Mouse (Mus musculus) Patski (cell line): ENCODE data around the gene Pgm1. TPM values are rescaled to one million over a fixed set of nuclear protein-coding genes. Genes with fewer than 3 reads are reported as not detected.

Experiments
- ATAC-seq: fragments of 100-300 bp; one replicate; pipeline ENCODE4 v1.8.0; 2021
- CTCF ChIA-PET: fragments of 350-600 bp; sonication (Branson Sonifier 250); formaldehyde crosslinking; loops from one replicate; lab custom pipeline; 2022; ENCODE audit warnings: inconsistent platforms; lab: Charles Lee
- POLR2A ChIA-PET: fragments of 350-600 bp; sonication (Branson Sonifier 250); formaldehyde crosslinking; loops from one replicate; lab custom pipeline; 2022; ENCODE audit warnings: antibody characterized with exemption, inconsistent platforms; lab: Charles Lee
- DNase-seq: peaks from one replicate; pipeline ENCODE4 v3.0.0-alpha.2; 2011; ENCODE audit warnings: low read depth, low spot score
- H3K27me3 ChIP-seq: fragments of 371-371 bp; one replicate; pipeline ENCODE4 v1.5.1; 2021
- CTCF ChIP-seq: fragments of 100-300 bp; IDR thresholded peaks from one replicate; pipeline ENCODE4 v1.5.1; 2021
- in situ Hi-C: fragments of 300-500 bp; cut with MboI; formaldehyde crosslinking; loops from 3 replicates; pipeline ENCODE4 v1.11.1; 2018; ENCODE audit warnings: low pct_unique_long_range_greater_than_20kb, mixed read lengths
- polyA plus RNA-seq: library from polyadenylated mRNA; unstranded; gene quantifications from one replicate; pipeline ENCODE4 v1.2.3, GENCODE M21; 2021

The Pgm1 gene
- polyA plus RNA-seq, 1 experiment from 2014 or later = 74.9 TPM

- POLR2A ChIA-PET = no interaction called here
- no peak for TF ChIP-seq CTCF
- H3K27me3 ChIP-seq = no peaks in the 10 kb centered on the region
- in situ Hi-C loops = no loop called here
- ATAC-seq (no peak), DNase-seq (no peak)
- CTCF ChIA-PET = no interaction called here
These were observed 52.0 kb downstream of the Pgm1 start for GRCm38 (mm10) chr4:99981216-99981615.

DNA sequence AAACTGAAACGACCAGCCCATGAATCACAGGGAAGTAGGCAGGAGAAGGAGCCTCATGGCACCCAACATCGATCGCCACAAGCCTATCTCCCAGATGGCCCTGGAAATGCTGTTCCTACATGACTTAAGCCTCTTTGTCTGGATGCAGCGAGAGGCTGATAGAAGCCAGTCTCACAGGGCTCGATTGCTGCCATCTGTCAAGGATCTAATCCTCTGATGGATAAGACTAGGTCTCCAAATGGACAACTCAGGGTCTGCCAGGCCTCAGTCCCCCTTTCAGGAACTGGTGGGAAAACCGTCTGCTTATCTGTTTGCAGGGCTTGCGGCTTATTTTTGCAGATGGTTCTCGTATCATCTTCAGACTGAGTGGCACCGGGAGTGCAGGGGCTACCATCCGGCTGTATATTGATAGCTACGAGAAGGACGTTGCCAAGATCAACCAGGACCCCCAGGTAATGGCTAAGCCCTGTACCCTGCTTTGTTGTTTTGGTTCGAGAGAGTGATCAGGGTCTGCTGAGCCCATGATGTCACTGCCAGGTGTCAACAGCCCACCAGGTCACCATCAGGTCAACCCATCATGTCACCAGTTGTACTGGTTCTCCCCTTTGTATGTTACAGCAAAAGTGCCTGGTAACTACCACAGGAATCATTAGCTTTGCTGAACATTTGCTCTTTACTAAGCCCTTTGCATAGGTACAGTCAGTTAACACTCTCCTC lies 54.6 kb downstream of the Pgm1 start:
- in situ Hi-C loops = no loop called here
- POLR2A ChIA-PET = interaction anchor here (0.6 kb wide), 1 partner anchor 35 kb away, joined by 3 read pairs; no protein-coding TSS in a partner anchor
- DNase-seq (no peak), ATAC-seq (no peak)
- CTCF ChIA-PET = interaction anchor here (1.7 kb wide), 1 partner anchor 9 kb away, joined by 4 read pairs; no protein-coding TSS in a partner anchor
- no peak for TF ChIP-seq CTCF
- no peaks in the 10 kb centered on the region for H3K27me3 ChIP-seq

- no peaks in the 10 kb centered on the region for H3K27me3 ChIP-seq
- TF ChIP-seq CTCF = no peak
- no peak for ATAC-seq
- POLR2A ChIA-PET = interaction anchor here (0.6 kb wide), 1 partner anchor 36 kb away, joined by 3 read pairs; no protein-coding TSS in a partner anchor
- CTCF ChIA-PET = interaction anchor here (1.7 kb wide), 1 partner anchor 10 kb away, joined by 4 read pairs; no protein-coding TSS in a partner anchor
- in situ Hi-C loops = no loop called here
- no peak for DNase-seq
These were observed 55.1 kb downstream of the Pgm1 start for GRCm38 (mm10) chr4:99984369-99984752.

GRCm38 (mm10) chr4:99985086-99985485 lies 55.9 kb downstream of the Pgm1 start:
- no peak for TF ChIP-seq CTCF
- in situ Hi-C loops = no loop called here
- POLR2A ChIA-PET = no interaction called here
- ATAC-seq (no peak), DNase-seq (no peak)
- CTCF ChIA-PET = interaction anchor here (0.6 to 1.7 kb wide), 3 partner anchors 11 to 435 kb away, joined by 3 to 4 read pairs (median 3); no protein-coding TSS in a partner anchor
- H3K27me3 ChIP-seq = no peaks in the 10 kb centered on the region

DNA sequence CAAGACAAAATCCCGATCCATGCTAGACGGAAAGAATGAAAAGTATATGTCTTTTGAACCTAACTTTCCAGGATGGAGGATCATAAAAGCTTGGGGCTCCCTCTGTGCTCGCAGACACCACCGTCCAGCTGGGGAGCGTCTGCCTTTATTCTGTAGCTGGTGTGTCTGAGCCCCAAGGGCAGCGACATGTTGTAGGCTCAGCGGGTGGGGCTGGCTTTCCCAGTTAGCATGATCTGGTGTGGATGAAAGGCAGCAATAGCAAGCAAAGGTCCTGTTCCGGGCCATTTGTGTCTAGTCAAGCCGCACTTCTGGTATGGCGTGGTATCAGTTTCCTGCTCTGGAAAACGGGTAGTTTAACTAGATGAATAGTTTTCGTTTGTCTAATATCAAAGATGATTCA lies 56.4 kb downstream of the Pgm1 start:
- ChIA-PET CTCF (interaction anchor here (1.0 to 1.7 kb wide), 2 partner anchors 11 to 23 kb away, joined by 3 to 4 read pairs; no protein-coding TSS in a partner anchor), POLR2A (no interaction called here)
- DNase-seq (no peak), ATAC-seq (no peak)
- in situ Hi-C loops = no loop called here
- TF ChIP-seq CTCF = no peak
- no peaks in the 10 kb centered on the region for H3K27me3 ChIP-seq

DNA sequence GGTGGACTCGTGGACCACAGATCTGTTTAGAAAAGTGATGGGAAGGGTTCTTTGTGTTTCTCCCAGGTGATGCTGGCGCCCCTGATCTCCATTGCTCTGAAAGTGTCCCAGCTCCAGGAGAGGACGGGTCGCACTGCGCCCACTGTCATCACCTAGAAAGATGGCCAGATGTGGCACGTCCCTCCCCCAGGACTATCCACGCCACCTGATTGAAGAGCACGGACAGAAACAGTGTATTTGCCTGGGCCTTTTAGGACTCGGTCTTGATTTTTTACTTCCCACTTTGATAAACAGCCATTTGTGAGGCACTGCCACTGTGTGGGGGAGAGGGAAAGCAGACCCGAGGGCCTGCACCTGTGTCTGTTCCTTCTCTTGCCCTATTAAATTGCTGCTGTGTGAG lies 57.4 kb downstream of the Pgm1 start:
- DNase-seq = no peak
- in situ Hi-C loops = no loop called here
- ChIA-PET POLR2A (no interaction called here), CTCF (no interaction called here)
- TF ChIP-seq CTCF = no peak
- no peaks in the 10 kb centered on the region for H3K27me3 ChIP-seq
- no peak for ATAC-seq

DNA sequence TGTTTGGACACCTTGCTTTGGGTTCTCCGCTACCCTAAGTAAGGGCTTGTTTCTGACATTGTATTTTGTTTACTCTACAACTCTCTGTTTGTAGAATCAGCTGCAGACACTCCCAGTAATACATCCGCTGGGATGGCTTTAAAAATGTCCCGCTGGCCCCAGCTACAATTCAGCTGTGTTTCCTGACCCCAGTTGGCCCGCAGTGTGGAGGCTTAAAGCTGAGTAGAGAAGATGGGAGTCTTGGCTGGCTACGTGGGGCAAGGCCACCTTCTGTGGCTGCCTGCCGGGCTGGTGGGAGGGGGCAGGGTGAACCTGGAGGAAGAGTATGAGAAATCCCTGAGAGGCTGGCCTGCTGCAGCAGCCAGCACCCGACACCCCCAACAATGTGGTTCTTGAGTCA lies 59.6 kb downstream of the Pgm1 start:
- no peak for TF ChIP-seq CTCF
- no peak for DNase-seq
- in situ Hi-C loops = no loop called here

DNA sequence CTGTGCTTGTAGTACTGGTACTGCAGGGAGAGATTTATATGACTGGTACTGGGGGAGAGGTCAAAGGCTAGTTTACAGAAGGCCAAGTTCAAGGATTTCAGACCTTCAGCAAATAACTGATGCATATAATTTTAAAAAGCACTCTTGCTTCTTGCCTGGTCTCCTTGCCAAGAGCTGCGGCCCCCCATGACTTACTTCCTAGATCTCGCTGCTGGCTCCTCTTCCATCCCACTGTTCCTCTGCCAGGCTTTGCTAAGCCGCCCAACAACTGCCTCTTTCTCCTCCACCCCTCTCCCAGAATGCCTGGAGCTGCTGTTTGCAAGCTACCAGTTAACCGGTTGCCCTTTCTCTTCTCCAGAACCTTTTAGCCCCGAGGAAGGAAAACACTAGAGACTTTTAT lies 71.8 kb downstream of the Pgm1 start:
- no peaks in the 10 kb centered on the region for H3K27me3 ChIP-seq
- in situ Hi-C loops = loop anchor here (10.0 kb wide), 1 partner anchor 534 kb away; no protein-coding TSS in a partner anchor
- ATAC-seq (no peak), DNase-seq (no peak)
- ChIA-PET POLR2A (interaction anchor here (0.6 to 1.0 kb wide), 2 partner anchors 9 to 42 kb away, joined by 3 to 6 read pairs; no protein-coding TSS in a partner anchor), CTCF (interaction anchor here (0.8 to 1.7 kb wide), 3 partner anchors 10 to 28 kb away, joined by 3 read pairs; no protein-coding TSS in a partner anchor)
- TF ChIP-seq CTCF = no peak

More for the DNA sequence above, 59.6 kb downstream of the Pgm1 start:
- H3K27me3 ChIP-seq = no peaks in the 10 kb centered on the region
- ChIA-PET POLR2A (no interaction called here), CTCF (interaction anchor here (1.5 kb wide), 1 partner anchor 42 kb away, joined by 3 read pairs; no protein-coding TSS in a partner anchor)
- ATAC-seq = no peak

DNA sequence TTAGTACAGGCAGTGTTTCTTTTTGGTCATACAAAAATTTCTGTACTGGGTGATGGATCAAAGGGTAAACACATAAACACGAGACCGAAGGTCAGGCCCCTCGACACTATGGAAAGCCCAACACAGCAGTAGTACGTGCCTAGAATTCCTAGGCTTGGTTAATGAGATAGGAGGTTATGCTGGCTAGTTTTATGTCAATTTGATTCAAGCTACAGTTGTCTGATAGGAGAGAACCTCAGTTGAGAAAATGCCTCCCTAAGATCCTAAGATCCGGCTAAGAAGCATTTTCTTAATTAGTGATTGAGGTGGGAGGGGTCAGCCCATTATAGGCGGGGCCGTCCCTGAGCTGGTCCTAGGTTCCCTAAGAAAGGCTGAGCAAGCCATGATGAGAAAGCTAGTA lies 72.6 kb downstream of the Pgm1 start:
- in situ Hi-C loops = loop anchor here (10.0 kb wide), 1 partner anchor 533 kb away; no protein-coding TSS in a partner anchor
- H3K27me3 ChIP-seq = no peaks in the 10 kb centered on the region
- ChIA-PET POLR2A (interaction anchor here (1.4 kb wide), 1 partner anchor 8 kb away, joined by 4 read pairs; no protein-coding TSS in a partner anchor), CTCF (interaction anchor here (1.7 kb wide), 2 partner anchors 11 to 27 kb away, joined by 3 read pairs; no protein-coding TSS in a partner anchor)
- no peak for ATAC-seq
- no peak for TF ChIP-seq CTCF
- DNase-seq = no peak

GRCm38 (mm10) chr4:100007721-100008120 lies 78.5 kb downstream of the Pgm1 start:
- ChIA-PET POLR2A (no interaction called here), CTCF (interaction anchor here (1.0 to 2.7 kb wide), 7 partner anchors 14 to 526 kb away, joined by 3 to 21 read pairs (median 4); no protein-coding TSS in a partner anchor)
- in situ Hi-C loops = loop anchor here (10.0 kb wide), 1 partner anchor 527 kb away; no protein-coding TSS in a partner anchor
- no peak for DNase-seq
- no peak for ATAC-seq
- no peak for TF ChIP-seq CTCF
- H3K27me3 ChIP-seq = no peaks in the 10 kb centered on the region
